Mouse (Mus musculus) intestine, embryonic 14.5 days (tissue): Measurements from ENCODE around the gene Ptprb. TPM values are rescaled to one million over a fixed set of nuclear protein-coding genes. Genes with fewer than 3 reads are reported as not detected.

Experiments
- ATAC-seq: fragments of 200-750 bp; cut with Nextera tagmentation; replicated peaks from 2 replicates; pipeline ENCODE4 v1.8.0; 2017; ENCODE audit warnings: low read depth, moderate number of reproducible peaks, moderate TSS enrichment, moderate library complexity; ENCODE audit not compliant: low FRiP score, low TSS enrichment
- DNase-seq: peaks from one replicate; pipeline ENCODE4 v3.0.0-alpha.2; 2018; ENCODE audit warnings: low spot score
- H3K27ac ChIP-seq: fragments of 300-500 bp; sonication (generic); 2 replicates; pipeline ENCODE4 v1.5.1; 2014; ENCODE audit warnings: low read depth, mild to moderate bottlenecking, control low read depth
- H3K27me3 ChIP-seq: fragments of 300-500 bp; sonication (generic); replicated peaks from 2 replicates; pipeline ENCODE4 v1.6.1; 2014; ENCODE audit warnings: low read length, control low read depth; ENCODE audit not compliant: control insufficient read depth, insufficient read depth
- H3K36me3 ChIP-seq: fragments of 300-500 bp; sonication (generic); 2 replicates; pipeline ENCODE4 v1.6.1; 2014; ENCODE audit warnings: low read length, control low read depth; ENCODE audit not compliant: control insufficient read depth, insufficient read depth
- H3K4me1 ChIP-seq: fragments of 300-500 bp; sonication (generic); replicated peaks from 2 replicates; pipeline ENCODE4 v1.6.1; 2014; ENCODE audit warnings: low read length, control low read depth, mixed read lengths; ENCODE audit not compliant: control insufficient read depth, insufficient read depth
- H3K4me2 ChIP-seq: fragments of 300-500 bp; sonication (generic); 2 replicates; pipeline ENCODE4 v1.6.1; 2014; ENCODE audit warnings: low read length
- H3K4me3 ChIP-seq: fragments of 300-500 bp; sonication (generic); 2 replicates; pipeline ENCODE4 v1.5.1; 2014; ENCODE audit warnings: low read depth, low read length, control low read depth, mixed read lengths
- H3K9ac ChIP-seq: fragments of 300-500 bp; sonication (generic); 2 replicates; pipeline ENCODE4 v1.6.1; 2014; ENCODE audit warnings: mild to moderate bottlenecking, low read length
- H3K9me3 ChIP-seq: fragments of 300-500 bp; sonication (generic); 2 replicates; pipeline ENCODE4 v1.6.1; 2016; ENCODE audit warnings: low read length, control low read depth; ENCODE audit not compliant: control insufficient read depth
- WGBS: fragments of 180-500 bp; shearing (Covaris S2); extraction: QIAGEN DNeasy Blood & Tissue Kit; methylation state at CpG from one replicate; pipeline ENCODE4 v1.1.7; 2014; 5-methylcytosine and 5-hydroxymethylcytosine counted together
- polyA plus RNA-seq: library from polyadenylated mRNA; unstranded; fragments of >200 nt; fragmentation: Nextera tagmentation; extraction: Ambion mirVana; gene quantifications from 2 replicates; pipeline ENCODE4 v1.2.1, GENCODE M21; 2014

Gene Ptprb
- 5.5 and 5.8 TPM in 2 replicates for polyA plus RNA-seq

GRCm38 (mm10) chr10:116275280-116275679, at the start of gene Ptprb:
Ptprb (plus strand) TSS chr10:116275523.
- Histone ChIP-seq H3K27ac (no peak within 1 kb of the TSS), H3K36me3 (no peaks in the 10 kb centered on the region), H3K4me2 (no peak within 1 kb of the TSS), H3K4me1 (no peaks in the 10 kb centered on the region), H3K27me3 (no peaks in the 10 kb centered on the region), H3K9me3 (no peaks in the 10 kb centered on the region), H3K4me3 (peak within 1 kb of the TSS; percentile 20), H3K9ac (no peak within 1 kb of the TSS)
- DNase-seq = no peak
- WGBS = 63% methylated on average over 7 of the region's 7 CpGs
- no peak for ATAC-seq

- WGBS = 58% methylated on average over 5 of the region's 5 CpGs
- ATAC-seq = no peak
- H3K9me3 ChIP-seq = no peaks in the 10 kb centered on the region
- no peak overlapping the region for H3K4me3 ChIP-seq
- H3K4me1 ChIP-seq = no peaks in the 10 kb centered on the region
- no peak overlapping the region for H3K27ac ChIP-seq
- DNase-seq = no peak
- no peak overlapping the region for H3K9ac ChIP-seq
- H3K27me3 ChIP-seq = no peaks in the 10 kb centered on the region
- H3K36me3 ChIP-seq = no peaks in the 10 kb centered on the region
- H3K4me2 ChIP-seq = no peak overlapping the region
These were observed 40.0 kb upstream of the Ptprb start for GRCm38 (mm10) chr10:116235299-116235698.

GRCm38 (mm10) chr10:116242200-116242599, 33.1 kb upstream of the Ptprb start:
- ATAC-seq (no peak), DNase-seq (no peak)
- WGBS = 51% methylated on average over 7 of the region's 7 CpGs
- Histone ChIP-seq H3K4me1 (no peaks in the 10 kb centered on the region), H3K4me3 (no peak overlapping the region), H3K36me3 (no peaks in the 10 kb centered on the region), H3K4me2 (no peak overlapping the region), H3K9me3 (no peaks in the 10 kb centered on the region), H3K27me3 (no peaks in the 10 kb centered on the region), H3K27ac (no peak overlapping the region), H3K9ac (no peak overlapping the region)

GRCm38 (mm10) chr10:116243373-116243772, 31.9 kb upstream of the Ptprb start:
- 41% methylated on average over 7 of the region's 7 CpGs for WGBS
- Histone ChIP-seq H3K27ac (no peak overlapping the region), H3K4me2 (no peak overlapping the region), H3K36me3 (no peaks in the 10 kb centered on the region), H3K9me3 (no peaks in the 10 kb centered on the region), H3K4me3 (no peak overlapping the region), H3K27me3 (no peaks in the 10 kb centered on the region), H3K9ac (no peak overlapping the region), H3K4me1 (no peaks in the 10 kb centered on the region)
- ATAC-seq (no peak), DNase-seq (no peak)

- no peak overlapping the region for H3K4me3 ChIP-seq
- H3K27ac ChIP-seq = no peak overlapping the region
- H3K4me2 ChIP-seq = no peak overlapping the region
- no peaks in the 10 kb centered on the region for H3K4me1 ChIP-seq
- no peak overlapping the region for H3K9ac ChIP-seq
- H3K9me3 ChIP-seq = no peaks in the 10 kb centered on the region
- H3K36me3 ChIP-seq = no peaks in the 10 kb centered on the region
- WGBS = 67% methylated on average over 2 of the region's 2 CpGs
- ATAC-seq (no peak), DNase-seq (no peak)
- no peaks in the 10 kb centered on the region for H3K27me3 ChIP-seq
These were observed 29.7 kb upstream of the Ptprb start for GRCm38 (mm10) chr10:116245632-116246031.

GRCm38 (mm10) chr10:116252668-116253067, 22.7 kb upstream of the Ptprb start:
- Histone ChIP-seq H3K9me3 (no peaks in the 10 kb centered on the region), H3K27ac (no peak overlapping the region), H3K4me3 (no peak overlapping the region), H3K27me3 (no peaks in the 10 kb centered on the region), H3K36me3 (no peaks in the 10 kb centered on the region), H3K4me2 (no peak overlapping the region), H3K9ac (no peak overlapping the region), H3K4me1 (no peaks in the 10 kb centered on the region)
- WGBS = 87% methylated on average over 7 of the region's 7 CpGs
- no peak for DNase-seq
- no peak for ATAC-seq

- no peaks in the 10 kb centered on the region for H3K4me1 ChIP-seq
- no peaks in the 10 kb centered on the region for H3K27me3 ChIP-seq
- ATAC-seq (peak; percentile 91), DNase-seq (no peak)
- 42% methylated on average over 6 of the region's 6 CpGs for WGBS
- no peak overlapping the region for H3K27ac ChIP-seq
- H3K9ac ChIP-seq = no peak overlapping the region
- H3K9me3 ChIP-seq = no peaks in the 10 kb centered on the region
- no peak overlapping the region for H3K4me3 ChIP-seq
- H3K36me3 ChIP-seq = no peaks in the 10 kb centered on the region
- H3K4me2 ChIP-seq = no peak overlapping the region
These were observed 21.4 kb upstream of the Ptprb start for GRCm38 (mm10) chr10:116253972-116254371.

- H3K9me3 ChIP-seq = no peaks in the 10 kb centered on the region
- H3K36me3 ChIP-seq = no peaks in the 10 kb centered on the region
- peaks cover 13% of the 10 kb centered on the region for H3K4me1 ChIP-seq
- no peak overlapping the region for H3K9ac ChIP-seq
- no peak overlapping the region for H3K27ac ChIP-seq
- DNase-seq (no peak), ATAC-seq (no peak)
- WGBS = 72% methylated on average over 4 of the region's 4 CpGs
- no peaks in the 10 kb centered on the region for H3K27me3 ChIP-seq
- H3K4me3 ChIP-seq = no peak overlapping the region
- no peak overlapping the region for H3K4me2 ChIP-seq
These were observed 16.0 kb upstream of the Ptprb start for GRCm38 (mm10) chr10:116259298-116259697.

DNA sequence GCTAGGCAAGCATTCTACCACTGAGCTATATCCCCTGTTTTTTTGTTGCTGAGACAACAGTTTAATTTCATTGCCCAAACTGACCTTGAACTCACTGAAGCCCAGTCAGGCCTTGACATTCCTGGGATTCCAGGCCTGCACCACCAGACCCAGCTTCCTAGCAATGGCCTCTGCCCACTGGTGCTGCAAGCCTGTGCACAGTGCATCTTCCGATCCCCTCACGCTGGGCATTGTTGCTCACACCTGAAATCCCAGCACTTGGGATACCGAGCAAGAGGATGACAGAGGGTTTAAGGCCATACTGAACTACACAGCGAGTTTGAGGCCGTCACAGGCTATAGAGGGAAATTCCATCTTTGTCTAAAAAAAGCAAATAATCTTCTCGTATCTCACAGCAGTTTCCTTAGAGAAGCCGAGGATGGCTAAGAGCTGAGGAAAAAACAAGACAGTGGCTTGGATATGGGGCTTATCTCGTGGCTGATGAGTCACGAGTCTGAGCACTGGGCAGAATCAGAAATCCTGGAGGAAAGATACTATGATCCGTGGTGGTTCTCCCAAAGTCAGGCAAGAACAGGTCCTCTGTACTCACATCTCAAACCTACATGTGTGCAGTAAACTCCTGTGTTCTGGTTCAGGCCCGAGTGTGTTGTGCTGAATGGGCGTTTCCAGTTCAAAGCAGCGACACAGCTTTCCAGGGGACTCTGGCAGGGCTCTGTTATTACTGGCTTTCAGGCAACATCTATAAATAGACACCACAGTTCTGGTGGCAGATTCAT, 14.5 kb upstream of the Ptprb start:
- ATAC-seq (no peak), DNase-seq (no peak)
- Histone ChIP-seq H3K4me3 (no peak overlapping the region), H3K36me3 (no peaks in the 10 kb centered on the region), H3K9me3 (no peaks in the 10 kb centered on the region), H3K9ac (no peak overlapping the region), H3K4me2 (no peak overlapping the region), H3K27ac (no peak overlapping the region), H3K27me3 (no peaks in the 10 kb centered on the region), H3K4me1 (peaks cover 13% of the 10 kb centered on the region)
- 48% methylated on average over 13 of the region's 13 CpGs for WGBS
